Mouse (Mus musculus) megakaryocyte, embryonic 14.5 days (primary cell): ENCODE results near the gene Manea. TPM values are rescaled to one million over a fixed set of nuclear protein-coding genes. Genes with fewer than 3 reads are reported as not detected.
"Not testable (repeated sequence)": the region's sequence is repeated elsewhere in the genome, so short reads cannot be mapped to it uniquely, and the experiment has no call there.

ENCODE experiments used
- H3K27me3 ChIP-seq: replicated peaks from 2 replicates; pipeline ENCODE3; 2012; ENCODE audit warnings: inconsistent platforms
- H3K36me3 ChIP-seq: replicated peaks from 2 replicates; pipeline ENCODE3; 2012; ENCODE audit warnings: low read length, inconsistent platforms, mixed read lengths
- H3K4me1 ChIP-seq: 2 replicates; pipeline ENCODE4 v1.6.1; 2012; ENCODE audit warnings: inconsistent platforms
- H3K4me3 ChIP-seq: replicated peaks from 2 replicates; pipeline ENCODE3; 2012; ENCODE audit warnings: moderate library complexity, mild to moderate bottlenecking, inconsistent platforms
- H3K9me3 ChIP-seq: 2 replicates; pipeline ENCODE4 v1.6.1; 2012; ENCODE audit warnings: inconsistent platforms
- FLI1 ChIP-seq: IDR thresholded peaks from 2 replicates; pipeline ENCODE4 v1.6.1; 2012; ENCODE audit warnings: low read length, inconsistent platforms, mixed read lengths
- GATA1 ChIP-seq: IDR thresholded peaks from 3 replicates; pipeline ENCODE4 v1.6.1; 2012; ENCODE audit warnings: mixed read lengths, low read length, inconsistent platforms, borderline replicate concordance
- polyA plus RNA-seq: library from polyadenylated mRNA; stranded (reverse); fragments of >175 nt; gene quantifications from 2 replicates; pipeline ENCODE4 v1.2.3, GENCODE M21; 2012; ENCODE audit warnings: low replicate concordance; ENCODE audit not compliant: insufficient read depth

Manea gene
- 0.44 and 4.5 TPM in 2 replicates for polyA plus RNA-seq

GRCm38 (mm10) chr4:26346443-26347106, at the start of gene Manea:
Gene Manea (minus strand): TSS chr4:26346891.
- Histone ChIP-seq H3K9me3 (no peaks in the 10 kb centered on the region), H3K4me3 (peak within 1 kb of the TSS; percentile 96), H3K27me3 (no peaks in the 10 kb centered on the region), H3K4me1 (peaks cover 37% of the 10 kb centered on the region), H3K36me3 (peaks cover 3% of the 10 kb centered on the region)
- no peak for TF ChIP-seq FLI1
- TF ChIP-seq GATA1: no peak

- Histone ChIP-seq H3K4me1 (peaks cover 32% of the 10 kb centered on the region), H3K9me3 (no peaks in the 10 kb centered on the region), H3K4me3 (no peak overlapping the region), H3K36me3 (no peaks in the 10 kb centered on the region), H3K27me3 (no peaks in the 10 kb centered on the region)
- no peak for TF ChIP-seq FLI1
These were observed 7.9 kb upstream of the Manea start for GRCm38 (mm10) chr4:26354616-26355015.

- H3K4me1 ChIP-seq: peaks cover 32% of the 10 kb centered on the region
- TF ChIP-seq FLI1 (no peak), GATA1 (no peak)
- no peaks in the 10 kb centered on the region for H3K36me3 ChIP-seq
- H3K9me3 ChIP-seq: no peaks in the 10 kb centered on the region
- no peaks in the 10 kb centered on the region for H3K27me3 ChIP-seq
- no peak overlapping the region for H3K4me3 ChIP-seq
These were observed 7.0 kb upstream of the Manea start for GRCm38 (mm10) chr4:26353643-26354231.

GRCm38 (mm10) chr4:26347239-26347638, 548 bp upstream of the Manea start:
- Histone ChIP-seq H3K4me1 (peaks cover 38% of the 10 kb centered on the region), H3K27me3 (no peaks in the 10 kb centered on the region), H3K4me3 (peak overlapping the region; percentile 96), H3K9me3 (no peaks in the 10 kb centered on the region), H3K36me3 (peaks cover 3% of the 10 kb centered on the region)
- TF ChIP-seq FLI1 (no peak), GATA1 (no peak)

GRCm38 (mm10) chr4:26345741-26346442, 799 bp downstream of the Manea start:
- Histone ChIP-seq H3K4me1 (peaks cover 31% of the 10 kb centered on the region), H3K27me3 (no peaks in the 10 kb centered on the region), H3K9me3 (no peaks in the 10 kb centered on the region), H3K4me3 (peak overlapping the region; percentile 96), H3K36me3 (peaks cover 3% of the 10 kb centered on the region)
- no peak for TF ChIP-seq GATA1
- no peak for TF ChIP-seq FLI1

- peaks cover 30% of the 10 kb centered on the region for H3K4me1 ChIP-seq
- H3K36me3 ChIP-seq: peaks cover 9% of the 10 kb centered on the region
- peak overlapping the region; percentile 96 for H3K4me3 ChIP-seq
- no peaks in the 10 kb centered on the region for H3K27me3 ChIP-seq
- no peak for TF ChIP-seq FLI1
- no peak for TF ChIP-seq GATA1
- H3K9me3 ChIP-seq: no peaks in the 10 kb centered on the region
These were observed 1.6 kb downstream of the Manea start for GRCm38 (mm10) chr4:26345080-26345479.

- H3K27me3 ChIP-seq: no peaks in the 10 kb centered on the region
- H3K4me1 ChIP-seq: peaks cover 51% of the 10 kb centered on the region
- H3K4me3 ChIP-seq: no peak overlapping the region
- H3K36me3 ChIP-seq: peaks cover 28% of the 10 kb centered on the region
- TF ChIP-seq GATA1: no peak
- TF ChIP-seq FLI1: no peak
- no peaks in the 10 kb centered on the region for H3K9me3 ChIP-seq
These were observed 4.3 kb downstream of the Manea start for GRCm38 (mm10) chr4:26342346-26342745.

GRCm38 (mm10) chr4:26338604-26339003, 8.1 kb downstream of the Manea start:
- Histone ChIP-seq H3K4me1 (peaks cover 39% of the 10 kb centered on the region), H3K27me3 (no peaks in the 10 kb centered on the region), H3K9me3 (no peaks in the 10 kb centered on the region), H3K36me3 (peaks cover 49% of the 10 kb centered on the region), H3K4me3 (no peak overlapping the region)
- TF ChIP-seq FLI1 (no peak), GATA1 (no peak)

- Histone ChIP-seq H3K36me3 (peaks cover 49% of the 10 kb centered on the region), H3K4me1 (peaks cover 21% of the 10 kb centered on the region), H3K9me3 (no peaks in the 10 kb centered on the region), H3K27me3 (no peaks in the 10 kb centered on the region), H3K4me3 (no peak overlapping the region)
- TF ChIP-seq FLI1 (no peak), GATA1 (no peak)
These were observed 10.1 kb downstream of the Manea start for GRCm38 (mm10) chr4:26336563-26336962.

GRCm38 (mm10) chr4:26304731-26305130, 42.0 kb downstream of the Manea start:
- not testable (repeated sequence) for H3K4me3 ChIP-seq, H3K9me3 ChIP-seq, H3K4me1 ChIP-seq, H3K27me3 ChIP-seq, H3K36me3 ChIP-seq
